Mouse (Mus musculus): Measurements from ENCODE around the gene Snx29. TPM values are rescaled to one million over a fixed set of nuclear protein-coding genes. Genes with fewer than 3 reads are reported as not detected.
"Not testable (repeated sequence)": the region's sequence is repeated elsewhere in the genome, so short reads cannot be mapped to it uniquely, and the experiment has no call there.

Gene Snx29
- polyA plus RNA-seq, 1 experiment from 2014 or later = 6.9 TPM

DNA sequence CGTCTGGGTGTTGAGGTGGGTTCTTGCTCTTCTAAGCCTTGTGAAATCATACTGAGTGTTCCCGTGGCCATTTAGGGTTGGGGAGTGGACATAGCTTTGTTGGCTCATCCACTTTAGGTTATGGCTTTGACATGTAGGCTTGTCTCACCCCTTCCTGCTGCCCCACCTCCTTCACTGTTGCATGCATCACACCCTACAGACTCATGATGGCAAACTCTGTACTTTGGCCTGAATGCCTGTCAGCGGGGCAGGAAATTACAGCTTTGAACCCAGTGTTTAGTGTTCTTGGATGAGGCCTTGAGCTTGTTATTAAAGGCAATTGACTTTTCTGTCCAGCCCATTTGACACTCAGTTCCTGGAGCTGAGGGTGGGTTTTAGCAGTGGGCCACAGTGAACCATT is 114.9 kb downstream of the Snx29 start:
- Histone ChIP-seq H3K27ac (no peak overlapping the region), H3K4me3 (replicated peaks; ENCODE audit: low read depth, low read length) (no peak overlapping the region), H3K9me3 (replicated peaks; ENCODE audit: low read length) (no peaks in the 10 kb centered on the region), H3K9ac (ENCODE audit: low read depth, low read length) (no peak overlapping the region), H3K27me3 (ENCODE audit: insufficient read depth, low read length) (no peaks in the 10 kb centered on the region), H3K4me2 (ENCODE audit: low read length) (no peak overlapping the region), H3K36me3 (ENCODE audit: insufficient read depth, low read length) (0 out of 2 replicates have a peak, but pooled peaks cover 4% of the 10 kb centered on the region), H3K4me1 (replicated peaks; ENCODE audit: insufficient read depth, low read length) (no peaks in the 10 kb centered on the region)
- ATAC-seq (replicated peaks; ENCODE audit: low FRiP score, low read depth) = no peak
- WGBS = 81% methylated on average over 3 of the region's 3 CpGs
- DNase-seq (ENCODE audit: low spot score) = no peak
- TF ChIP-seq CTCF (IDR thresholded peaks at IDR 0.05; ENCODE audit: low read depth) = no peak

DNA sequence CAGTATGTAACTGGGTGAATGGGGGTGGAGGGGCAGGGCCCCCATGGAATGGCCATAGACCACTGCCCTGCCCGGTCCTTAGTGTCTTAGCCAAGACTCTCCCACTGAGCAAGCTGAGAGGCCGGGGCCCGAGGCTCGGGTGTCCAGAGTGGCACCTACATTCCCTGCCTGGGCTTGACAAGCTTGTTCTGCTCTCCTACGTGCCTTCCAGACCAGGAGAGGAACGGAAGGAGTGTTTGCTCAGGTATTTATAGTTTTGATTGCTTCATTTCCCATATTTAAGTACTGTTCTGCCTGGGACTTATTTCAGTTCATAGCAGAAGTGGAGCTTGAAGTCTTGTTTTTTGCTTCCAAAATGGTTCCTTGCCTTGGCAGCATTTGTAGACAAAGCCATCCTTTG is 116.7 kb downstream of the Snx29 start:
- H3K4me2 ChIP-seq (ENCODE audit: low read length) = no peak overlapping the region
- H3K27me3 ChIP-seq (ENCODE audit: insufficient read depth, low read length) = no peaks in the 10 kb centered on the region
- no peak overlapping the region for H3K9ac ChIP-seq (ENCODE audit: low read depth, low read length)
- DNase-seq (ENCODE audit: low spot score) (no peak), ATAC-seq (replicated peaks; ENCODE audit: low FRiP score, low read depth) (no peak)
- H3K36me3 ChIP-seq (ENCODE audit: insufficient read depth, low read length) = 0 out of 2 replicates have a peak, but pooled peaks cover 4% of the 10 kb centered on the region
- no peak for TF ChIP-seq CTCF (IDR thresholded peaks at IDR 0.05; ENCODE audit: low read depth)
- no peaks in the 10 kb centered on the region for H3K9me3 ChIP-seq (replicated peaks; ENCODE audit: low read length)
- H3K27ac ChIP-seq = no peak overlapping the region
- no peaks in the 10 kb centered on the region for H3K4me1 ChIP-seq (replicated peaks; ENCODE audit: insufficient read depth, low read length)
- WGBS = 78% methylated on average over 6 of the region's 6 CpGs
- no peak overlapping the region for H3K4me3 ChIP-seq (replicated peaks; ENCODE audit: low read depth, low read length)

GRCm38 (mm10) chr16:11441616-11442015 is 118.9 kb downstream of the Snx29 start:
- ATAC-seq (replicated peaks; ENCODE audit: low FRiP score, low read depth) = no peak
- Histone ChIP-seq H3K36me3 (ENCODE audit: insufficient read depth, low read length) (0 out of 2 replicates have a peak, but pooled peaks cover 11% of the 10 kb centered on the region), H3K27me3 (ENCODE audit: insufficient read depth, low read length) (no peaks in the 10 kb centered on the region), H3K9me3 (replicated peaks; ENCODE audit: low read length) (no peaks in the 10 kb centered on the region), H3K27ac (no peak overlapping the region), H3K4me1 (replicated peaks; ENCODE audit: insufficient read depth, low read length) (no peaks in the 10 kb centered on the region), H3K9ac (ENCODE audit: low read depth, low read length) (no peak overlapping the region), H3K4me3 (replicated peaks; ENCODE audit: low read depth, low read length) (no peak overlapping the region), H3K4me2 (ENCODE audit: low read length) (no peak overlapping the region)
- 86% methylated on average over 4 of the region's 4 CpGs for WGBS
- TF ChIP-seq CTCF (IDR thresholded peaks at IDR 0.05; ENCODE audit: low read depth) = no peak
- DNase-seq (ENCODE audit: low spot score) = no peak

- no peaks in the 10 kb centered on the region for H3K27me3 ChIP-seq (ENCODE audit: insufficient read depth, low read length)
- 0 out of 2 replicates have a peak, but pooled peaks cover 13% of the 10 kb centered on the region for H3K36me3 ChIP-seq (ENCODE audit: insufficient read depth, low read length)
- ATAC-seq (replicated peaks; ENCODE audit: low FRiP score, low read depth) (no peak), DNase-seq (ENCODE audit: low spot score) (no peak)
- no peak overlapping the region for H3K4me2 ChIP-seq (ENCODE audit: low read length)
- no peaks in the 10 kb centered on the region for H3K9me3 ChIP-seq (replicated peaks; ENCODE audit: low read length)
- H3K9ac ChIP-seq (ENCODE audit: low read depth, low read length) = no peak overlapping the region
- H3K27ac ChIP-seq = no peak overlapping the region
- no peak for TF ChIP-seq CTCF (IDR thresholded peaks at IDR 0.05; ENCODE audit: low read depth)
- H3K4me3 ChIP-seq (replicated peaks; ENCODE audit: low read depth, low read length) = no peak overlapping the region
- H3K4me1 ChIP-seq (replicated peaks; ENCODE audit: insufficient read depth, low read length) = no peaks in the 10 kb centered on the region
Observed at GRCm38 (mm10) chr16:11442534-11442933, 119.8 kb downstream of the Snx29 start.

- Histone ChIP-seq H3K4me3 (replicated peaks; ENCODE audit: low read depth, low read length) (no peak overlapping the region), H3K27ac (no peak overlapping the region), H3K9ac (ENCODE audit: low read depth, low read length) (no peak overlapping the region), H3K9me3 (replicated peaks; ENCODE audit: low read length) (no peaks in the 10 kb centered on the region), H3K36me3 (ENCODE audit: insufficient read depth, low read length) (0 out of 2 replicates have a peak, but pooled peaks cover 15% of the 10 kb centered on the region), H3K4me2 (ENCODE audit: low read length) (no peak overlapping the region), H3K4me1 (replicated peaks; ENCODE audit: insufficient read depth, low read length) (no peaks in the 10 kb centered on the region), H3K27me3 (ENCODE audit: insufficient read depth, low read length) (no peaks in the 10 kb centered on the region)
- WGBS = 52% methylated on average over 1 of the region's 1 CpGs
- TF ChIP-seq CTCF (IDR thresholded peaks at IDR 0.05; ENCODE audit: low read depth) = no peak
- DNase-seq (ENCODE audit: low spot score) (no peak), ATAC-seq (replicated peaks; ENCODE audit: low FRiP score, low read depth) (no peak)
Observed at GRCm38 (mm10) chr16:11444626-11445025, 121.9 kb downstream of the Snx29 start.

DNA sequence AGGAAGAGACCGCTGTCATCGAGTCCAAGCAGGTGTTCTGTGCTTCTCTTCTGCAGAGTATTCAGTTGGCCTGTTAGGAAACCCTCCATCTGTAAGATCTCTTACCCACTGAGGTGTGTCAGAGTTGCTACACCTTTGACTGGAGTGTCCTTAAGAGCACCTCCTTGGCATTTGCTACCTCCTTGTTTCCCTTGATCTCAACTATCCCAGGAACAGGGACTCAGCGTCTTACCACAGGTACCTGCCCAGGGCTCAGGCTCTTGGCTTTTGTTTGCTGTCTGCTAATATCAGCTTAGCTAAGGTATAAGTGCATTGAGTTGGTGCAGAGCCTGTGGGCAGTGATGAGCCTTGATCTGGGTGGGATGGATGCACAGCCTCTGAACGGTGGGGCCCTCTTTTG is 124.3 kb downstream of the Snx29 start:
- H3K27ac ChIP-seq = no peak overlapping the region
- H3K27me3 ChIP-seq (ENCODE audit: insufficient read depth, low read length) = no peaks in the 10 kb centered on the region
- H3K9me3 ChIP-seq (replicated peaks; ENCODE audit: low read length) = no peaks in the 10 kb centered on the region
- no peaks in the 10 kb centered on the region for H3K4me1 ChIP-seq (replicated peaks; ENCODE audit: insufficient read depth, low read length)
- no peak overlapping the region for H3K4me3 ChIP-seq (replicated peaks; ENCODE audit: low read depth, low read length)
- no peak overlapping the region for H3K9ac ChIP-seq (ENCODE audit: low read depth, low read length)
- no peak for TF ChIP-seq CTCF (IDR thresholded peaks at IDR 0.05; ENCODE audit: low read depth)
- no peak for DNase-seq (ENCODE audit: low spot score)
- no peak for ATAC-seq (replicated peaks; ENCODE audit: low FRiP score, low read depth)
- H3K4me2 ChIP-seq (ENCODE audit: low read length) = no peak overlapping the region
- WGBS = 95% methylated on average over 4 of the region's 4 CpGs
- H3K36me3 ChIP-seq (ENCODE audit: insufficient read depth, low read length) = 0 out of 2 replicates have a peak, but pooled peaks cover 13% of the 10 kb centered on the region

- DNase-seq (ENCODE audit: low spot score) (no peak), ATAC-seq (replicated peaks; ENCODE audit: low FRiP score, low read depth) (no peak)
- Histone ChIP-seq H3K4me3 (replicated peaks; ENCODE audit: low read depth, low read length) (no peak overlapping the region), H3K9ac (ENCODE audit: low read depth, low read length) (no peak overlapping the region), H3K27ac (no peak overlapping the region), H3K36me3 (ENCODE audit: insufficient read depth, low read length) (peaks cover 16% of the 10 kb centered on the region; the same call in 1 of the 2 replicates), H3K4me1 (replicated peaks; ENCODE audit: insufficient read depth, low read length) (no peaks in the 10 kb centered on the region), H3K27me3 (ENCODE audit: insufficient read depth, low read length) (no peaks in the 10 kb centered on the region), H3K9me3 (replicated peaks; ENCODE audit: low read length) (no peaks in the 10 kb centered on the region), H3K4me2 (ENCODE audit: low read length) (no peak overlapping the region)
- no peak for TF ChIP-seq CTCF (IDR thresholded peaks at IDR 0.05; ENCODE audit: low read depth)
- WGBS = 96% methylated on average over 5 of the region's 5 CpGs
Observed at GRCm38 (mm10) chr16:11447905-11448304, 125.2 kb downstream of the Snx29 start.

- DNase-seq (ENCODE audit: low spot score); H3K4me2 ChIP-seq (ENCODE audit: low read length); H3K9ac ChIP-seq (ENCODE audit: low read depth, low read length); H3K9me3 ChIP-seq (replicated peaks; ENCODE audit: low read length); H3K4me1 ChIP-seq (replicated peaks; ENCODE audit: insufficient read depth, low read length); H3K27ac ChIP-seq; ATAC-seq (replicated peaks; ENCODE audit: low FRiP score, low read depth); H3K4me3 ChIP-seq (replicated peaks; ENCODE audit: low read depth, low read length); H3K27me3 ChIP-seq (ENCODE audit: insufficient read depth, low read length): not testable (repeated sequence)
- H3K36me3 ChIP-seq (ENCODE audit: insufficient read depth, low read length) = peaks cover 17% of the 10 kb centered on the region; the same call in 1 of the 2 replicates
- 94% methylated on average over 4 of the region's 4 CpGs for WGBS
Observed at GRCm38 (mm10) chr16:11448696-11449095, 126.0 kb downstream of the Snx29 start.

Measured in kidney, postnatal 0 days (tissue).